Mouse (Mus musculus): ENCODE data around the gene Cops7b. TPM values are rescaled to one million over a fixed set of nuclear protein-coding genes. Genes with fewer than 3 reads are reported as not detected.

Gene Cops7b
- total RNA-seq, 2 experiments from 2014 or later: 24.5 TPM

GRCm38 (mm10) chr1:86610954-86611353 is 28.2 kb downstream of the Cops7b start:
- DNase-seq (ENCODE audit: extremely low spot score in 1 of 2, low spot score in 2 of 2): no peak
- intact Hi-C loops (cut with DNase I): no loop called here
- no peak for TF ChIP-seq CTCF (IDR thresholded peaks at IDR 0.05)
- no peak overlapping the region for H3K4me3 ChIP-seq
- H3K27ac ChIP-seq: no peak overlapping the region

- Histone ChIP-seq H3K27ac (no peak overlapping the region), H3K4me3 (no peak overlapping the region)
- DNase-seq (ENCODE audit: extremely low spot score in 1 of 2, low spot score in 2 of 2): no peak
- intact Hi-C loops (cut with DNase I): no loop called here
- TF ChIP-seq CTCF (IDR thresholded peaks at IDR 0.05): no peak; the same call in 1 of the 2 replicates
Measured at GRCm38 (mm10) chr1:86612081-86612480, 29.4 kb downstream of the Cops7b start.

- intact Hi-C loops (cut with DNase I): loop anchor here (1.0 kb wide), 1 partner anchor 573 kb away; no protein-coding TSS in a partner anchor
- Histone ChIP-seq H3K4me3 (no peak overlapping the region), H3K27ac (no peak overlapping the region)
- peak; percentile 69 for TF ChIP-seq CTCF (IDR thresholded peaks at IDR 0.05)
- DNase-seq (ENCODE audit: extremely low spot score in 1 of 2, low spot score in 2 of 2): no peak
Measured at GRCm38 (mm10) chr1:86614269-86614668, 31.6 kb downstream of the Cops7b start.

- intact Hi-C loops (cut with DNase I): no loop called here
- no peak overlapping the region for H3K27ac ChIP-seq
- peak; percentile 88 for TF ChIP-seq CTCF (IDR thresholded peaks at IDR 0.05)
- DNase-seq (ENCODE audit: extremely low spot score in 1 of 2, low spot score in 2 of 2): peak; percentile 71 to 75
- no peak overlapping the region for H3K4me3 ChIP-seq
Measured at GRCm38 (mm10) chr1:86618454-86619125, 35.9 kb downstream of the Cops7b start.

GRCm38 (mm10) chr1:86622296-86622695 is 39.6 kb downstream of the Cops7b start:
- intact Hi-C loops (cut with DNase I): no loop called here

GRCm38 (mm10) chr1:86623001-86624000 is 40.6 kb downstream of the Cops7b start:
- no peak for TF ChIP-seq CTCF (IDR thresholded peaks at IDR 0.05)
- no peak for DNase-seq (ENCODE audit: extremely low spot score in 1 of 2, low spot score in 2 of 2)
- no peak overlapping the region for H3K27ac ChIP-seq
- no peak overlapping the region for H3K4me3 ChIP-seq
- intact Hi-C loops (cut with DNase I): no loop called here

More at GRCm38 (mm10) chr1:86622296-86622695, 39.6 kb downstream of the Cops7b start:
- no peak for TF ChIP-seq CTCF (IDR thresholded peaks at IDR 0.05)
- DNase-seq (ENCODE audit: extremely low spot score in 1 of 2, low spot score in 2 of 2): no peak
- no peak overlapping the region for H3K4me3 ChIP-seq
- H3K27ac ChIP-seq: no peak overlapping the region

- intact Hi-C loops (cut with DNase I): no loop called here
- TF ChIP-seq CTCF (IDR thresholded peaks at IDR 0.05): no peak
- DNase-seq (ENCODE audit: extremely low spot score in 1 of 2, low spot score in 2 of 2): no peak
- Histone ChIP-seq H3K4me3 (no peak overlapping the region), H3K27ac (no peak overlapping the region)
Measured at GRCm38 (mm10) chr1:86628270-86628669, 45.6 kb downstream of the Cops7b start.

- TF ChIP-seq CTCF (IDR thresholded peaks at IDR 0.05): no peak
Measured at GRCm38 (mm10) chr1:86629936-86630335, 47.2 kb downstream of the Cops7b start.

GRCm38 (mm10) chr1:86630527-86630926 is 47.8 kb downstream of the Cops7b start:
- Histone ChIP-seq H3K27ac (no peak overlapping the region), H3K4me3 (no peak overlapping the region)
- intact Hi-C loops (cut with DNase I): no loop called here
- DNase-seq (ENCODE audit: extremely low spot score in 1 of 2, low spot score in 2 of 2): no peak
- TF ChIP-seq CTCF (IDR thresholded peaks at IDR 0.05): no peak

More at GRCm38 (mm10) chr1:86629936-86630335, 47.2 kb downstream of the Cops7b start:
- DNase-seq (ENCODE audit: extremely low spot score in 1 of 2, low spot score in 2 of 2): no peak
- Histone ChIP-seq H3K27ac (no peak overlapping the region), H3K4me3 (no peak overlapping the region)
- intact Hi-C loops (cut with DNase I): no loop called here

- TF ChIP-seq CTCF (IDR thresholded peaks at IDR 0.05): no peak
- intact Hi-C loops (cut with DNase I): no loop called here
- no peak for DNase-seq (ENCODE audit: extremely low spot score in 1 of 2, low spot score in 2 of 2)
- no peak overlapping the region for H3K4me3 ChIP-seq
- H3K27ac ChIP-seq: no peak overlapping the region
Measured at GRCm38 (mm10) chr1:86632732-86633380, 50.2 kb downstream of the Cops7b start.

GRCm38 (mm10) chr1:86633434-86633833 is 50.7 kb downstream of the Cops7b start:
- H3K4me3 ChIP-seq: no peak overlapping the region
- intact Hi-C loops (cut with DNase I): no loop called here
- no peak overlapping the region for H3K27ac ChIP-seq
- no peak for TF ChIP-seq CTCF (IDR thresholded peaks at IDR 0.05)
- no peak for DNase-seq (ENCODE audit: extremely low spot score in 1 of 2, low spot score in 2 of 2)

Data from left cerebral cortex, adult 2 months (tissue).